Mouse (Mus musculus) forebrain, embryonic 12.5 days (tissue): ENCODE measurements at regions not wholly inside any gene's neighbourhood (a gene's known extent, or its start where the extent isn't known, plus 50 kb on each side); places are given as distances from the start of the nearest gene placed in this dataset.

ENCODE experiments used
- ATAC-seq: fragments of 200-750 bp; cut with Nextera tagmentation; 2 replicates; pipeline ENCODE4 v1.8.0; 2017; ENCODE audit warnings: moderate TSS enrichment; ENCODE audit not compliant: low FRiP score
- H3K27ac ChIP-seq: fragments of 300-500 bp; sonication (generic); 2 replicates; pipeline ENCODE4 v1.5.1; 2016; ENCODE audit warnings: mild to moderate bottlenecking
- H3K27me3 ChIP-seq: fragments of 300-500 bp; sonication (generic); 2 replicates; pipeline ENCODE4 v1.6.1; 2016; ENCODE audit warnings: mild to moderate bottlenecking
- H3K36me3 ChIP-seq: fragments of 300-500 bp; sonication (generic); replicated peaks from 2 replicates; pipeline ENCODE4 v1.6.1; 2016; ENCODE audit warnings: mild to moderate bottlenecking
- H3K4me1 ChIP-seq: fragments of 300-500 bp; sonication (generic); 2 replicates; pipeline ENCODE4 v1.6.1; 2016
- H3K4me2 ChIP-seq: fragments of 300-500 bp; sonication (generic); 2 replicates; pipeline ENCODE4 v1.6.1; 2016; ENCODE audit warnings: mild to moderate bottlenecking, moderate library complexity
- H3K4me3 ChIP-seq: fragments of 300-500 bp; sonication (generic); replicated peaks from 2 replicates; pipeline ENCODE4 v1.5.1; 2016; ENCODE audit warnings: mild to moderate bottlenecking
- H3K9ac ChIP-seq: fragments of 300-500 bp; sonication (generic); 2 replicates; pipeline ENCODE4 v1.6.1; 2016; ENCODE audit warnings: mild to moderate bottlenecking
- H3K9me3 ChIP-seq: fragments of 300-500 bp; sonication (generic); 2 replicates; pipeline ENCODE4 v1.6.1; 2016
- WGBS: fragments of 180-500 bp; shearing (Covaris S2); methylation state at CpG from one replicate; pipeline ENCODE4 v1.1.7; 2016; 5-methylcytosine and 5-hydroxymethylcytosine counted together

GRCm38 (mm10) chr13:37587911-37588310 is 190.3 kb upstream of the Rreb1 start:
- Histone ChIP-seq H3K27me3 (no peaks in the 10 kb centered on the region), H3K4me2 (no peak overlapping the region), H3K36me3 (no peaks in the 10 kb centered on the region), H3K4me1 (no peaks in the 10 kb centered on the region), H3K27ac (no peak overlapping the region), H3K4me3 (no peak overlapping the region), H3K9ac (no peak overlapping the region), H3K9me3 (no peaks in the 10 kb centered on the region)
- no peak for ATAC-seq
- 89% methylated on average over 3 of the region's 3 CpGs for WGBS

- Histone ChIP-seq H3K4me1 (no peaks in the 10 kb centered on the region), H3K4me2 (no peak overlapping the region), H3K36me3 (no peaks in the 10 kb centered on the region), H3K9ac (no peak overlapping the region), H3K9me3 (no peaks in the 10 kb centered on the region), H3K27ac (no peak overlapping the region), H3K27me3 (no peaks in the 10 kb centered on the region), H3K4me3 (no peak overlapping the region)
- no peak for ATAC-seq
- WGBS, result 89% methylated on average over 8 of the region's 8 CpGs
Measured at GRCm38 (mm10) chr13:37588528-37589176, 189.5 kb upstream of the Rreb1 start.

- Histone ChIP-seq H3K4me1 (no peaks in the 10 kb centered on the region), H3K27ac (no peak overlapping the region), H3K9me3 (no peaks in the 10 kb centered on the region), H3K9ac (no peak overlapping the region), H3K4me3 (no peak overlapping the region), H3K27me3 (no peaks in the 10 kb centered on the region), H3K36me3 (no peaks in the 10 kb centered on the region), H3K4me2 (no peak overlapping the region)
- WGBS, result 79% methylated on average over 5 of the region's 5 CpGs
- no peak for ATAC-seq
Measured at GRCm38 (mm10) chr13:37592149-37592548, 186.1 kb upstream of the Rreb1 start.

- Histone ChIP-seq H3K27me3 (no peaks in the 10 kb centered on the region), H3K4me3 (no peak overlapping the region), H3K9ac (no peak overlapping the region), H3K4me1 (no peaks in the 10 kb centered on the region), H3K36me3 (no peaks in the 10 kb centered on the region), H3K27ac (no peak overlapping the region), H3K4me2 (no peak overlapping the region), H3K9me3 (no peaks in the 10 kb centered on the region)
- 55% methylated on average over 8 of the region's 8 CpGs for WGBS
- ATAC-seq, result no peak
Measured at GRCm38 (mm10) chr13:37595196-37595595, 183.0 kb upstream of the Rreb1 start.

- Histone ChIP-seq H3K4me3 (no peak overlapping the region), H3K36me3 (no peaks in the 10 kb centered on the region), H3K27ac (no peak overlapping the region), H3K9ac (no peak overlapping the region), H3K9me3 (no peaks in the 10 kb centered on the region), H3K27me3 (no peaks in the 10 kb centered on the region), H3K4me1 (no peaks in the 10 kb centered on the region), H3K4me2 (no peak overlapping the region)
- WGBS, result 79% methylated on average over 8 of the region's 8 CpGs
- no peak for ATAC-seq
Measured at GRCm38 (mm10) chr13:37597575-37597974, 180.6 kb upstream of the Rreb1 start.

GRCm38 (mm10) chr13:37598165-37598775 is 179.9 kb upstream of the Rreb1 start:
- Histone ChIP-seq H3K4me2 (no peak overlapping the region), H3K9ac (no peak overlapping the region), H3K4me1 (no peaks in the 10 kb centered on the region), H3K27me3 (no peaks in the 10 kb centered on the region), H3K4me3 (no peak overlapping the region), H3K9me3 (no peaks in the 10 kb centered on the region), H3K36me3 (no peaks in the 10 kb centered on the region), H3K27ac (no peak overlapping the region)
- 84% methylated on average over 10 of the region's 10 CpGs for WGBS
- ATAC-seq, result no peak

- Histone ChIP-seq H3K4me3 (no peak overlapping the region), H3K9ac (no peak overlapping the region), H3K4me2 (no peak overlapping the region), H3K27ac (no peak overlapping the region), H3K27me3 (no peaks in the 10 kb centered on the region), H3K4me1 (no peaks in the 10 kb centered on the region), H3K9me3 (no peaks in the 10 kb centered on the region), H3K36me3 (no peaks in the 10 kb centered on the region)
- WGBS, result 89% methylated on average over 1 of the region's 1 CpGs
- ATAC-seq, result no peak
Measured at GRCm38 (mm10) chr13:37599679-37600078, 178.5 kb upstream of the Rreb1 start.

GRCm38 (mm10) chr13:37600172-37600571 is 178.0 kb upstream of the Rreb1 start:
- no peak overlapping the region for H3K4me3 ChIP-seq
- H3K27ac ChIP-seq, result no peak overlapping the region
- H3K9ac ChIP-seq, result no peak overlapping the region
- no peak for ATAC-seq
- H3K4me1 ChIP-seq, result no peaks in the 10 kb centered on the region
- no peaks in the 10 kb centered on the region for H3K36me3 ChIP-seq
- H3K27me3 ChIP-seq, result no peaks in the 10 kb centered on the region
- H3K4me2 ChIP-seq, result no peak overlapping the region
- WGBS, result 94% methylated on average over 9 of the region's 9 CpGs
- no peaks in the 10 kb centered on the region for H3K9me3 ChIP-seq

- Histone ChIP-seq H3K4me2 (no peak overlapping the region), H3K36me3 (no peaks in the 10 kb centered on the region), H3K27ac (no peak overlapping the region), H3K27me3 (no peaks in the 10 kb centered on the region), H3K4me1 (no peaks in the 10 kb centered on the region), H3K4me3 (no peak overlapping the region), H3K9me3 (no peaks in the 10 kb centered on the region), H3K9ac (no peak overlapping the region)
- ATAC-seq, result no peak
- 72% methylated on average over 7 of the region's 7 CpGs for WGBS
Measured at GRCm38 (mm10) chr13:37601068-37601467, 177.1 kb upstream of the Rreb1 start.

GRCm38 (mm10) chr13:37602256-37602655 is 175.9 kb upstream of the Rreb1 start:
- no peak overlapping the region for H3K4me2 ChIP-seq
- no peak for ATAC-seq
- H3K4me1 ChIP-seq, result no peaks in the 10 kb centered on the region
- 81% methylated on average over 4 of the region's 4 CpGs for WGBS
- no peak overlapping the region for H3K27ac ChIP-seq
- H3K9ac ChIP-seq, result no peak overlapping the region
- no peaks in the 10 kb centered on the region for H3K36me3 ChIP-seq
- no peaks in the 10 kb centered on the region for H3K9me3 ChIP-seq
- H3K4me3 ChIP-seq, result no peak overlapping the region
- no peaks in the 10 kb centered on the region for H3K27me3 ChIP-seq

- no peaks in the 10 kb centered on the region for H3K36me3 ChIP-seq
- no peaks in the 10 kb centered on the region for H3K27me3 ChIP-seq
- 79% methylated on average over 8 of the region's 8 CpGs for WGBS
- no peaks in the 10 kb centered on the region for H3K4me1 ChIP-seq
- no peak overlapping the region for H3K4me3 ChIP-seq
- no peak for ATAC-seq
- H3K4me2 ChIP-seq, result no peak overlapping the region
- H3K9ac ChIP-seq, result no peak overlapping the region
- no peak overlapping the region for H3K27ac ChIP-seq
- no peaks in the 10 kb centered on the region for H3K9me3 ChIP-seq
Measured at GRCm38 (mm10) chr13:37603226-37603994, 174.8 kb upstream of the Rreb1 start.

GRCm38 (mm10) chr13:37606250-37606649 is 171.9 kb upstream of the Rreb1 start:
- no peaks in the 10 kb centered on the region for H3K4me1 ChIP-seq
- H3K36me3 ChIP-seq, result no peaks in the 10 kb centered on the region
- WGBS, result 92% methylated on average over 5 of the region's 5 CpGs
- no peak for ATAC-seq
- no peak overlapping the region for H3K9ac ChIP-seq
- no peaks in the 10 kb centered on the region for H3K9me3 ChIP-seq
- no peak overlapping the region for H3K4me2 ChIP-seq
- no peak overlapping the region for H3K27ac ChIP-seq
- H3K27me3 ChIP-seq, result no peaks in the 10 kb centered on the region
- no peak overlapping the region for H3K4me3 ChIP-seq

GRCm38 (mm10) chr13:37609085-37609484 is 169.1 kb upstream of the Rreb1 start:
- no peaks in the 10 kb centered on the region for H3K27me3 ChIP-seq
- H3K27ac ChIP-seq, result no peak overlapping the region
- 93% methylated on average over 5 of the region's 5 CpGs for WGBS
- no peak overlapping the region for H3K4me3 ChIP-seq
- no peak for ATAC-seq
- H3K9me3 ChIP-seq, result no peaks in the 10 kb centered on the region
- no peak overlapping the region for H3K9ac ChIP-seq
- no peak overlapping the region for H3K4me2 ChIP-seq
- H3K4me1 ChIP-seq, result no peaks in the 10 kb centered on the region
- no peaks in the 10 kb centered on the region for H3K36me3 ChIP-seq
